Mouse (Mus musculus): ENCODE data around the gene Eif4e3. TPM values are rescaled to one million over a fixed set of nuclear protein-coding genes. Genes with fewer than 3 reads are reported as not detected.
A peak's percentile ranks its signal among the peaks of the same experiment; 100 is the strongest.

Gene Eif4e3
- polyA plus RNA-seq, 1 experiment: 15.2 TPM

GRCm38 (mm10) chr6:99691666-99692205 lies 25.2 kb upstream of the Eif4e3 start:
- TF ChIP-seq POLR2A (IDR thresholded peaks at IDR 0.05; ENCODE audit: borderline replicate concordance, extremely low read depth, low read depth, low read length) (no peak), CTCF (IDR thresholded peaks at IDR 0.05; ENCODE audit: insufficient read depth, low read length) (no peak)
- WGBS: 10% methylated on average over 25 of the region's 25 CpGs
- Histone ChIP-seq H3K4me1 (ENCODE audit: control insufficient read depth, insufficient read depth, low read length) (no peaks in the 10 kb centered on the region), H3K4me3 (replicated peaks; ENCODE audit: extremely low read depth, low read depth, low read length) (peak overlapping the region; percentile 51)
- no peak for DNase-seq

DNA sequence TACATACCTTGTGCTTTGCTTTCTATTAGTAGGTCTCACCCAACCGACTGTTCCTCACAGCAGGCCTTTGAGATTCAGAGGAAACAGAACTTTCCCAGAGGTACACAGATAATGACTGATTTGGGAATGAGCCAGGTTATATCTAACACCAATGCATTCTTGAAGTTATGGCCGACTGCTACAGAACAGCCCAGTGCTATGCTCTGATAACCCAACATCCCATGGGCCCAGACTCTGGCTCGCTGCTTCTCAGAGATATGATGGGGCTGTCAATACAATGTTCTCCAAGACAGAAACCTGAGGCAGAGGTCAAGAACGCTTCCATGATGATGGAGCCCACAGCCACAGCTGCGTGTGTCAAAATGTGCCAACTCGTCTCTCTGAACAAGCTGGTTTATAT lies 21.9 kb upstream of the Eif4e3 start:
- TF ChIP-seq CTCF (IDR thresholded peaks at IDR 0.05; ENCODE audit: insufficient read depth, low read length) (no peak), POLR2A (IDR thresholded peaks at IDR 0.05; ENCODE audit: borderline replicate concordance, extremely low read depth, low read depth, low read length) (no peak)
- WGBS: 79% methylated on average over 6 of the region's 6 CpGs
- no peak for DNase-seq
- no peaks in the 10 kb centered on the region for H3K4me1 ChIP-seq (ENCODE audit: control insufficient read depth, insufficient read depth, low read length)
- no peak overlapping the region for H3K4me3 ChIP-seq (replicated peaks; ENCODE audit: extremely low read depth, low read depth, low read length)

GRCm38 (mm10) chr6:99684899-99685298 lies 18.3 kb upstream of the Eif4e3 start:
- whole genome bisulfite sequencing: 60% methylated on average over 5 of the region's 5 CpGs
- DNase-seq: no peak

GRCm38 (mm10) chr6:99683974-99684373 lies 17.4 kb upstream of the Eif4e3 start:
- 95% methylated on average over 5 of the region's 5 CpGs for WGBS
- Histone ChIP-seq H3K4me3 (replicated peaks; ENCODE audit: extremely low read depth, low read depth, low read length) (no peak overlapping the region), H3K4me1 (ENCODE audit: control insufficient read depth, insufficient read depth, low read length) (no peaks in the 10 kb centered on the region)
- DNase-seq: no peak
- TF ChIP-seq CTCF (IDR thresholded peaks at IDR 0.05; ENCODE audit: insufficient read depth, low read length) (no peak), POLR2A (IDR thresholded peaks at IDR 0.05; ENCODE audit: borderline replicate concordance, extremely low read depth, low read depth, low read length) (no peak)

More at GRCm38 (mm10) chr6:99684899-99685298, 18.3 kb upstream of the Eif4e3 start:
- Histone ChIP-seq H3K4me1 (ENCODE audit: control insufficient read depth, insufficient read depth, low read length) (no peaks in the 10 kb centered on the region), H3K4me3 (replicated peaks; ENCODE audit: extremely low read depth, low read depth, low read length) (no peak overlapping the region)
- TF ChIP-seq POLR2A (IDR thresholded peaks at IDR 0.05; ENCODE audit: borderline replicate concordance, extremely low read depth, low read depth, low read length) (no peak), CTCF (IDR thresholded peaks at IDR 0.05; ENCODE audit: insufficient read depth, low read length) (0 out of 2 replicates have a peak, but pooled peaks have one; percentile 30)

GRCm38 (mm10) chr6:99678108-99678507 lies 11.5 kb upstream of the Eif4e3 start:
- Histone ChIP-seq H3K4me3 (replicated peaks; ENCODE audit: extremely low read depth, low read depth, low read length) (peak overlapping the region; percentile 13), H3K4me1 (ENCODE audit: control insufficient read depth, insufficient read depth, low read length) (no peaks in the 10 kb centered on the region)
- WGBS: 57% methylated on average over 11 of the region's 11 CpGs
- no peak for DNase-seq
- TF ChIP-seq CTCF (IDR thresholded peaks at IDR 0.05; ENCODE audit: insufficient read depth, low read length): no peak
- TF ChIP-seq POLR2A (IDR thresholded peaks at IDR 0.05; ENCODE audit: borderline replicate concordance, extremely low read depth, low read depth, low read length): no peak

DNA sequence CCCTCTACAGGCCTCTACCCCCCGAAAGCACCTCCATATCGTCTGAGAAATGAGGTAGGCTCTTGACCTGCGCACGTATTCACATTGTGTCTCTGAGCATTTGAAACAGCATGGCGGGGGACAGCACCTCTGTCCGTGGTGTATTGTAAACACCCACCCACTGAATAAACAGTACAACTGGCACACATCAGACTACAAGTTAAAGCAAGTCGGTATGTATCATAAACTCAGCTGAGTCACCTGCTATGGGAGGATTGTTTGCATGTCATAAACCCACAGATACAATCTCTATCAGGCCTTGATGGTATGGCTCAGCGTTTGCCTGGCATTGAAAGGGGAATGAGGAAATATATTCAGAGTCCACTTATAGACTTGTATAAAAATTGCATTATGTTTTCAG lies 10.8 kb upstream of the Eif4e3 start:
- TF ChIP-seq POLR2A (IDR thresholded peaks at IDR 0.05; ENCODE audit: borderline replicate concordance, extremely low read depth, low read depth, low read length) (no peak), CTCF (IDR thresholded peaks at IDR 0.05; ENCODE audit: insufficient read depth, low read length) (no peak)
- DNase-seq: no peak
- 71% methylated on average over 8 of the region's 8 CpGs for WGBS
- no peaks in the 10 kb centered on the region for H3K4me1 ChIP-seq (ENCODE audit: control insufficient read depth, insufficient read depth, low read length)
- no peak overlapping the region for H3K4me3 ChIP-seq (replicated peaks; ENCODE audit: extremely low read depth, low read depth, low read length)

- H3K4me1 ChIP-seq (ENCODE audit: control insufficient read depth, insufficient read depth, low read length): no peaks in the 10 kb centered on the region
- no peak overlapping the region for H3K4me3 ChIP-seq (replicated peaks; ENCODE audit: extremely low read depth, low read depth, low read length)
- TF ChIP-seq CTCF (IDR thresholded peaks at IDR 0.05; ENCODE audit: insufficient read depth, low read length) (no peak), POLR2A (IDR thresholded peaks at IDR 0.05; ENCODE audit: borderline replicate concordance, extremely low read depth, low read depth, low read length) (no peak)
- WGBS: 86% methylated on average over 4 of the region's 4 CpGs
- DNase-seq: no peak
Observed at GRCm38 (mm10) chr6:99674482-99674881, 7.9 kb upstream of the Eif4e3 start.

GRCm38 (mm10) chr6:99671768-99672167 lies 5.2 kb upstream of the Eif4e3 start:
- TF ChIP-seq CTCF (IDR thresholded peaks at IDR 0.05; ENCODE audit: insufficient read depth, low read length) (no peak), POLR2A (IDR thresholded peaks at IDR 0.05; ENCODE audit: borderline replicate concordance, extremely low read depth, low read depth, low read length) (no peak)
- Histone ChIP-seq H3K4me1 (ENCODE audit: control insufficient read depth, insufficient read depth, low read length) (peaks cover 3% of the 10 kb centered on the region), H3K4me3 (replicated peaks; ENCODE audit: extremely low read depth, low read depth, low read length) (no peak overlapping the region)
- no peak for DNase-seq
- whole genome bisulfite sequencing: 68% methylated on average over 3 of the region's 3 CpGs

DNA sequence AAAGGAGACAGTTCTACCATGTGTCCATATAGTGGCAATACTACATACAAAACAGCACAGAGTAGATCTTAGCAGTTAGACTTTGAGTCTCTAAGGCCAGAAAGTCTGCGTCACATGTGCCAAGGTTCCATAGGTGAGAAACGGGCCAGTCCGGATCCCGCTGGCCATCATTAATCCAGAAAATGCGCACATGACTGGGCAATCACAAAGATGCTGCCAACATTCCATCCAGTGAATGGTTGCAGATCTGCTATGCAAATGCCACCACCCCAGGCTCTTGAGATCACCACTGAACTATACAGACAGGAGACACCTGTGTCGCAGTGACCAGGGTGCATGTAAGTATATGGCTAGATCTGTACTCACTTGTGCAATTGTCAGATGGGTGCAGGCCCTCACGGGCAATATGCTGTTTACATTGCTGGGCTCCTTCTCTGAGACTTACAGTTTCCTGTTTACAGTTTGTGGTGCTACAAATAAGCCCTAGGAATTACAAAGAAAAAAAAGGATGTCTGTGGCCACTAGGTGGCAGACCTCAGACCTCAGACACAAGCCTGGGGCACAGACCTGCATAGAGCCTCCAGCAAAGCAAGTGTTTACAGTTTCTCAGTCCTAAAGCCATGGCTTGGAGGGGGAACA lies 4.0 kb upstream of the Eif4e3 start:
- peak; percentile 29 for DNase-seq
- H3K4me3 ChIP-seq (replicated peaks; ENCODE audit: extremely low read depth, low read depth, low read length): no peak overlapping the region
- peaks cover 3% of the 10 kb centered on the region for H3K4me1 ChIP-seq (ENCODE audit: control insufficient read depth, insufficient read depth, low read length)
- TF ChIP-seq POLR2A (IDR thresholded peaks at IDR 0.05; ENCODE audit: borderline replicate concordance, extremely low read depth, low read depth, low read length) (no peak), CTCF (IDR thresholded peaks at IDR 0.05; ENCODE audit: insufficient read depth, low read length) (peak; percentile 83)
- 75% methylated on average over 7 of the region's 7 CpGs for WGBS
